Mouse (Mus musculus) bone marrow macrophage, adult 2 months (primary cell): Measurements from ENCODE around the gene Ccndbp1.

ENCODE experiments used
- CTCF ChIP-seq: IDR thresholded peaks from 2 replicates; pipeline ENCODE4 v1.5.1; 2012; ENCODE audit warnings: low read depth, mild to moderate bottlenecking, low read length, moderate library complexity
- POLR2A ChIP-seq: IDR thresholded peaks from 2 replicates; pipeline ENCODE4 v1.6.1; 2012; ENCODE audit warnings: mild to moderate bottlenecking, low read depth, low read length, borderline replicate concordance

- no peak for TF ChIP-seq POLR2A
- no peak for TF ChIP-seq CTCF
These were observed 42.7 kb upstream of the Ccndbp1 start for GRCm38 (mm10) chr2:120965486-120965885.
